Mouse (Mus musculus) embryonic fibroblast, embryonic 13.5 days (primary cell): ENCODE results near the gene Ccdc159.

Experiments used
- CTCF ChIP-seq: IDR thresholded peaks from 2 replicates; pipeline ENCODE4 v1.5.1; 2011; ENCODE audit warnings: mild to moderate bottlenecking, control low read depth, low read length, moderate library complexity, borderline replicate concordance; ENCODE audit not compliant: insufficient read depth
- POLR2A ChIP-seq: IDR thresholded peaks from 2 replicates; pipeline ENCODE4 v1.6.1; 2011; ENCODE audit warnings: low read depth, mild to moderate bottlenecking, control low read depth, low read length, moderate library complexity

DNA sequence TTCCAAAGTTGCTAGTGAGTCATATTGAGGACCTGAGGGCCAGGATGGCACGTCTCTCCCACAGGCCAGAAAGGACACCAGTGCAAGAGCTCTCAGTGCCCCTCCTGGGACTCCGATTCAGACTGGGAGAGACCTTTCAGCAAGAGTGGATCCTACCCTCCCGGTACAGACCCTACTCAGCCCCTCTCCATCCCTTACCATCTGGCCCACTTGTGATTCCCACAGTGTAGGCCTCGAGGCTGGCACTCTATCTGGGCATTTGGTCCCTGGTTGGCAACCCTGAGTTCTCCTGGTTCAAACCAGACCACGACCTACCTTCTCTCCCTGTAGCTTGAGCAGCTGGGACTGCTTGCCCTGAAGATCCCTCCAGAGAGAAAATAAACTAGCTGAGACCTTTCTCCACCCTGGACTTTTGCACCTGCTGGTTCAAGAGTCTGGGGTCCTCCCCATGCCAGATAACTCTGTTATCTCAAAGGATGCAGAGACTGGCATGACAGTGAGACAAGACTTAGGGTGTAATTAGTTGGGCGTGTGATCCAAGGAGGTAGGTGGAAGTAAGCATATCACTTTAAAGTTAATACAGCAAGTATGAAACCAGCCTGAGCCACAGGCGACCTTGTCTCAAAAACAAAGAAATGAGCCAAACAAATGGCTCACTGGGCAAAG, 8.3 kb downstream of the Ccdc159 start:
- no peak for TF ChIP-seq CTCF
- TF ChIP-seq POLR2A, result no peak
